Mouse (Mus musculus): ENCODE measurements around the gene Ugt1a6b. TPM values are rescaled to one million over a fixed set of nuclear protein-coding genes. Genes with fewer than 3 reads are reported as not detected.

Gene Ugt1a6b
- total RNA-seq, 1 experiment = 0.13 TPM

GRCm38 (mm10) chr1:88255989-88256754, 153.1 kb downstream of the Ugt1a6b start:
- in situ Hi-C loops (cut with MboI; ENCODE audit: low sequenced_read_pairs in 2 of 2, unreplicated experiment in 2 of 2) = no loop called here
- Histone ChIP-seq H3K27ac (ENCODE audit: insufficient read depth, low read depth, low read length, poor library complexity, severe bottlenecking) (no peak overlapping the region; the same call in 1 of the 2 replicates), H3K9ac (ENCODE audit: insufficient read depth, low read depth, low read length, poor library complexity, severe bottlenecking) (no peak overlapping the region), H3K9me3 (ENCODE audit: control insufficient read depth, insufficient read depth, low read depth, low read length) (no peaks in the 10 kb centered on the region), H3K36me3 (ENCODE audit: control insufficient read depth, insufficient read depth, low read length, poor library complexity, severe bottlenecking) (peaks cover 3% of the 10 kb centered on the region; the same call in 1 of the 2 replicates), H3K4me1 (ENCODE audit: control insufficient read depth in 2 of 2, insufficient read depth in 2 of 2, low read length in 2 of 2, poor library complexity in 1 of 2) (no peaks in the 10 kb centered on the region), H3K4me3 (ENCODE audit: insufficient read depth in 1 of 2, low read depth in 1 of 2, low read length in 2 of 2, poor library complexity in 1 of 2, severe bottlenecking in 1 of 2) (no peak overlapping the region)
- DNase-seq (ENCODE audit: low read depth, low spot score) = no peak
- TF ChIP-seq MAFK (IDR thresholded peaks at IDR 0.05; ENCODE audit: insufficient read depth, low read depth, low read length) (no peak), HCFC1 (IDR thresholded peaks at IDR 0.05; ENCODE audit: borderline replicate concordance, insufficient read depth, low read length) (no peak), CHD2 (IDR thresholded peaks at IDR 0.05; ENCODE audit: low read depth, low read length) (no peak), ZNF384 (IDR thresholded peaks at IDR 0.05; ENCODE audit: low read depth, low read length) (no peak), ZC3H11A (IDR thresholded peaks at IDR 0.05; ENCODE audit: borderline replicate concordance, low read depth, low read length) (no peak)

GRCm38 (mm10) chr1:88256886-88257663, 154.0 kb downstream of the Ugt1a6b start:
- in situ Hi-C loops (cut with MboI; ENCODE audit: low sequenced_read_pairs in 2 of 2, unreplicated experiment in 2 of 2) = no loop called here
- H3K9me3 ChIP-seq (ENCODE audit: control insufficient read depth, insufficient read depth, low read depth, low read length) = no peaks in the 10 kb centered on the region
- TF ChIP-seq MAFK (IDR thresholded peaks at IDR 0.05; ENCODE audit: insufficient read depth, low read depth, low read length) (no peak), HCFC1 (IDR thresholded peaks at IDR 0.05; ENCODE audit: borderline replicate concordance, insufficient read depth, low read length) (no peak), ZNF384 (IDR thresholded peaks at IDR 0.05; ENCODE audit: low read depth, low read length) (no peak), CHD2 (IDR thresholded peaks at IDR 0.05; ENCODE audit: low read depth, low read length) (no peak), ZC3H11A (IDR thresholded peaks at IDR 0.05; ENCODE audit: borderline replicate concordance, low read depth, low read length) (no peak)
- H3K4me3 ChIP-seq (ENCODE audit: insufficient read depth in 1 of 2, low read depth in 1 of 2, low read length in 2 of 2, poor library complexity in 1 of 2, severe bottlenecking in 1 of 2) = no peak overlapping the region
- H3K36me3 ChIP-seq (ENCODE audit: control insufficient read depth, insufficient read depth, low read length, poor library complexity, severe bottlenecking) = peaks cover 6% of the 10 kb centered on the region; the same call in 1 of the 2 replicates
- no peak overlapping the region for H3K9ac ChIP-seq (ENCODE audit: insufficient read depth, low read depth, low read length, poor library complexity, severe bottlenecking)
- no peaks in the 10 kb centered on the region for H3K4me1 ChIP-seq (ENCODE audit: control insufficient read depth in 2 of 2, insufficient read depth in 2 of 2, low read length in 2 of 2, poor library complexity in 1 of 2)
- no peak for DNase-seq (ENCODE audit: low read depth, low spot score)
- H3K27ac ChIP-seq (ENCODE audit: insufficient read depth, low read depth, low read length, poor library complexity, severe bottlenecking) = no peak overlapping the region

- H3K4me3 ChIP-seq (ENCODE audit: insufficient read depth in 1 of 2, low read depth in 1 of 2, low read length in 2 of 2, poor library complexity in 1 of 2, severe bottlenecking in 1 of 2) = no peak overlapping the region
- H3K4me1 ChIP-seq (ENCODE audit: control insufficient read depth in 2 of 2, insufficient read depth in 2 of 2, low read length in 2 of 2, poor library complexity in 1 of 2) = peaks cover 2% of the 10 kb centered on the region in 2 experiments; a peak in 1 of 4 replicates
- no peak overlapping the region for H3K9ac ChIP-seq (ENCODE audit: insufficient read depth, low read depth, low read length, poor library complexity, severe bottlenecking)
- peaks cover 8% of the 10 kb centered on the region for H3K36me3 ChIP-seq (ENCODE audit: control insufficient read depth, insufficient read depth, low read length, poor library complexity, severe bottlenecking)
- TF ChIP-seq CHD2 (IDR thresholded peaks at IDR 0.05; ENCODE audit: low read depth, low read length) = no peak
- in situ Hi-C loops (cut with MboI; ENCODE audit: low sequenced_read_pairs in 2 of 2, unreplicated experiment in 2 of 2) = no loop called here
- no peak overlapping the region for H3K27ac ChIP-seq (ENCODE audit: insufficient read depth, low read depth, low read length, poor library complexity, severe bottlenecking)
- DNase-seq (ENCODE audit: low read depth, low spot score) = no peak
- H3K9me3 ChIP-seq (ENCODE audit: control insufficient read depth, insufficient read depth, low read depth, low read length) = no peaks in the 10 kb centered on the region
Measured at GRCm38 (mm10) chr1:88257681-88258080, 154.6 kb downstream of the Ugt1a6b start.

GRCm38 (mm10) chr1:88258361-88258760, 155.3 kb downstream of the Ugt1a6b start:
- Histone ChIP-seq H3K4me1 (ENCODE audit: control insufficient read depth in 2 of 2, insufficient read depth in 2 of 2, low read length in 2 of 2, poor library complexity in 1 of 2) (peaks cover 3 to 4% of the 10 kb centered on the region in 2 experiments; a peak in 2 of 4 replicates), H3K4me3 (ENCODE audit: insufficient read depth in 1 of 2, low read depth in 1 of 2, low read length in 2 of 2, poor library complexity in 1 of 2, severe bottlenecking in 1 of 2) (no peak overlapping the region), H3K36me3 (ENCODE audit: control insufficient read depth, insufficient read depth, low read length, poor library complexity, severe bottlenecking) (peaks cover 14% of the 10 kb centered on the region), H3K9ac (ENCODE audit: insufficient read depth, low read depth, low read length, poor library complexity, severe bottlenecking) (no peak overlapping the region), H3K9me3 (ENCODE audit: control insufficient read depth, insufficient read depth, low read depth, low read length) (no peaks in the 10 kb centered on the region), H3K27ac (ENCODE audit: insufficient read depth, low read depth, low read length, poor library complexity, severe bottlenecking) (no peak overlapping the region)
- TF ChIP-seq ZNF384 (IDR thresholded peaks at IDR 0.05; ENCODE audit: low read depth, low read length) (no peak), CHD2 (IDR thresholded peaks at IDR 0.05; ENCODE audit: low read depth, low read length) (no peak), MAFK (IDR thresholded peaks at IDR 0.05; ENCODE audit: insufficient read depth, low read depth, low read length) (no peak), HCFC1 (IDR thresholded peaks at IDR 0.05; ENCODE audit: borderline replicate concordance, insufficient read depth, low read length) (no peak), ZC3H11A (IDR thresholded peaks at IDR 0.05; ENCODE audit: borderline replicate concordance, low read depth, low read length) (no peak)
- DNase-seq (ENCODE audit: low read depth, low spot score) = no peak
- in situ Hi-C loops (cut with MboI; ENCODE audit: low sequenced_read_pairs in 2 of 2, unreplicated experiment in 2 of 2) = no loop called here
